Mouse (Mus musculus) kidney, adult 2 months (tissue): Measurements from ENCODE around the gene Hist1h2bj. TPM values are rescaled to one million over a fixed set of nuclear protein-coding genes. Genes with fewer than 3 reads are reported as not detected.
"Not testable (repeated sequence)": the region's sequence is repeated elsewhere in the genome, so short reads cannot be mapped to it uniquely, and the experiment has no call there.

Source experiments
- DNase-seq: peaks from one replicate; pipeline ENCODE4 v3.0.0; 2021
- H3K27ac ChIP-seq: fragments of 200-500 bp; 2 replicates; pipeline ENCODE4 v1.5.1; 2012; ENCODE audit warnings: low read depth, low read length, control low read depth, inconsistent platforms; ENCODE audit not compliant: insufficient read depth
- H3K27me3 ChIP-seq: fragments of 200-500 bp; replicated peaks from 2 replicates; pipeline ENCODE4 v1.6.1; 2012; ENCODE audit warnings: mild to moderate bottlenecking, moderate library complexity, low read length, inconsistent platforms; ENCODE audit not compliant: control insufficient read depth, insufficient read depth
- H3K36me3 ChIP-seq: fragments of 200-500 bp; 2 replicates; pipeline ENCODE4 v1.6.1; 2012; ENCODE audit warnings: mild to moderate bottlenecking, moderate library complexity, low read length, inconsistent platforms; ENCODE audit not compliant: control insufficient read depth, insufficient read depth
- H3K4me1 ChIP-seq: fragments of 200-500 bp; 2 replicates; pipeline ENCODE4 v1.6.1; 2011; ENCODE audit warnings: low read length; ENCODE audit not compliant: control insufficient read depth, insufficient read depth
- H3K4me3 ChIP-seq: fragments of 200-500 bp; 2 replicates; pipeline ENCODE4 v1.5.1; 2011; ENCODE audit warnings: mild to moderate bottlenecking, low read depth, low read length, control low read depth; ENCODE audit not compliant: insufficient read depth
- CTCF ChIP-seq: fragments of 200-500 bp; conservative IDR thresholded peaks from 2 replicates; pipeline ENCODE4 v1.5.1; 2011; ENCODE audit warnings: low read depth, mild to moderate bottlenecking, control low read depth, low read length, moderate library complexity, mixed read lengths; ENCODE audit not compliant: insufficient read depth, insufficient read length
- POLR2A ChIP-seq: fragments of 200-500 bp; IDR thresholded peaks from one replicate; pipeline ENCODE4 v1.6.1; 2011; ENCODE audit warnings: low read depth, low read length, control low read depth
- WGBS: fragments of 180-500 bp; shearing (Covaris S2); methylation state at CpG from one replicate; pipeline ENCODE4 v1.1.7; 2018; 5-methylcytosine and 5-hydroxymethylcytosine counted together
- polyA plus RNA-seq: library from polyadenylated mRNA; depleted of rRNA; stranded (reverse); fragments of >200 nt; gene quantifications from 2 replicates; pipeline ENCODE4 v1.2.3, GENCODE M21; 2012; rRNA removed

Hist1h2bj gene
- 0.92 and 1.0 TPM in 2 replicates for polyA plus RNA-seq

GRCm38 (mm10) chr13:22042568-22043502 lies at the start of gene Hist1h2bj, which contains the start of gene Hist1h2ag:
Gene Hist1h2bj (plus strand): TSS chr13:22043214.
Gene Hist1h2ag (minus strand): TSS chr13:22042944.
- Histone ChIP-seq H3K27ac (peak within 1 kb of the TSS; percentile 59), H3K4me1 (peaks cover 10% of the 10 kb centered on the region; the same call in 1 of the 2 replicates), H3K4me3 (peak within 1 kb of the TSS; percentile 64)
- TF ChIP-seq POLR2A, result peak; percentile 41
- H3K36me3 ChIP-seq, H3K27me3 ChIP-seq: not testable (repeated sequence)
- WGBS, result under 1% methylated on average over 53 of the region's 80 CpGs
- peak; percentile 98 for DNase-seq

GRCm38 (mm10) chr13:21993957-21994738 lies 48.9 kb upstream of the Hist1h2bj start:
- no peaks in the 10 kb centered on the region for H3K4me1 ChIP-seq
- TF ChIP-seq POLR2A (no peak), CTCF (no peak)
- peaks cover 10% of the 10 kb centered on the region for H3K27me3 ChIP-seq
- 13% methylated on average over 22 of the region's 22 CpGs for WGBS
- no peak overlapping the region for H3K4me3 ChIP-seq
- H3K27ac ChIP-seq, result no peak overlapping the region
- no peaks in the 10 kb centered on the region for H3K36me3 ChIP-seq
- peak; percentile 25 for DNase-seq

- H3K27me3 ChIP-seq, result peaks cover 10% of the 10 kb centered on the region
- H3K4me3 ChIP-seq, result no peak overlapping the region
- no peaks in the 10 kb centered on the region for H3K36me3 ChIP-seq
- H3K4me1 ChIP-seq, result no peaks in the 10 kb centered on the region
- 16% methylated on average over 8 of the region's 8 CpGs for WGBS
- no peak overlapping the region for H3K27ac ChIP-seq
- DNase-seq, result no peak
- TF ChIP-seq POLR2A, result no peak
- TF ChIP-seq CTCF, result no peak
These were observed 48.1 kb upstream of the Hist1h2bj start for GRCm38 (mm10) chr13:21994896-21995295.

- no peaks in the 10 kb centered on the region for H3K36me3 ChIP-seq
- H3K27ac ChIP-seq, result no peak overlapping the region
- no peak overlapping the region for H3K4me3 ChIP-seq
- TF ChIP-seq POLR2A (no peak), CTCF (no peak)
- 6% methylated on average over 21 of the region's 21 CpGs for WGBS
- DNase-seq, result peak; percentile 19
- H3K4me1 ChIP-seq, result no peaks in the 10 kb centered on the region
- peaks cover 10% of the 10 kb centered on the region for H3K27me3 ChIP-seq
These were observed 47.6 kb upstream of the Hist1h2bj start for GRCm38 (mm10) chr13:21995331-21995914.

- H3K36me3 ChIP-seq, result no peaks in the 10 kb centered on the region
- peaks cover 10% of the 10 kb centered on the region for H3K27me3 ChIP-seq
- H3K4me1 ChIP-seq, result no peaks in the 10 kb centered on the region
- peak; percentile 8 for DNase-seq
- H3K27ac ChIP-seq, result no peak overlapping the region
- TF ChIP-seq CTCF, result no peak
- no peak for TF ChIP-seq POLR2A
- WGBS, result 12% methylated on average over 12 of the region's 12 CpGs
- H3K4me3 ChIP-seq, result no peak overlapping the region
These were observed 46.7 kb upstream of the Hist1h2bj start for GRCm38 (mm10) chr13:21996101-21996839.

GRCm38 (mm10) chr13:21996840-21997185 lies 46.2 kb upstream of the Hist1h2bj start:
- Histone ChIP-seq H3K27ac (no peak overlapping the region), H3K27me3 (peaks cover 10% of the 10 kb centered on the region), H3K4me3 (no peak overlapping the region), H3K4me1 (no peaks in the 10 kb centered on the region), H3K36me3 (no peaks in the 10 kb centered on the region)
- WGBS, result 8% methylated on average over 13 of the region's 13 CpGs
- DNase-seq, result no peak
- TF ChIP-seq POLR2A (no peak), CTCF (no peak)
